Mouse (Mus musculus): ENCODE measurements around the gene Qpctl. TPM values are rescaled to one million over a fixed set of nuclear protein-coding genes. Genes with fewer than 3 reads are reported as not detected.
A peak's percentile ranks its signal among the peaks of the same experiment; 100 is the strongest.

Qpctl gene
- total RNA-seq, 2 experiments from 2014 or later = 2.3 to 2.5 TPM

DNA sequence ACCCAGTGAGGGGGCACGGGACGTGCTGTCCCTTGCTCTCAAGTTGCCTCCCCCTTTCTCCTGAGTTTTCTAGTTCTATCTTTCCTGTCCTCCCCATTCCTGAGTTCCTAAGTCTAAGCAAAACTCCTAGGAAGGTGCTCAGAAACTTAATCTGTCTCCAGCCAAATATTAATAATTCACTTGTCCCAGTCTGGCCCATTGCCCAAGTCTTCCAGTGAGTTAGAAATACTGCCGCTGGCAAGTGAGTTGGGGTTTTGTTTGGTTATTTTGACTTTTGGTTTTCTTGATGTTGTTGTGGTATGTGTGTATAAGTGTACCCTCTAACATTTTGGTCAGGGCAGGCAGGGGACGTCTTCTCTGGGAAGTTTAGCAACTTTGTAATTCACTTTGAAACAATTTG is 27.4 kb downstream of the Qpctl start:
- DNase-seq = no peak

DNA sequence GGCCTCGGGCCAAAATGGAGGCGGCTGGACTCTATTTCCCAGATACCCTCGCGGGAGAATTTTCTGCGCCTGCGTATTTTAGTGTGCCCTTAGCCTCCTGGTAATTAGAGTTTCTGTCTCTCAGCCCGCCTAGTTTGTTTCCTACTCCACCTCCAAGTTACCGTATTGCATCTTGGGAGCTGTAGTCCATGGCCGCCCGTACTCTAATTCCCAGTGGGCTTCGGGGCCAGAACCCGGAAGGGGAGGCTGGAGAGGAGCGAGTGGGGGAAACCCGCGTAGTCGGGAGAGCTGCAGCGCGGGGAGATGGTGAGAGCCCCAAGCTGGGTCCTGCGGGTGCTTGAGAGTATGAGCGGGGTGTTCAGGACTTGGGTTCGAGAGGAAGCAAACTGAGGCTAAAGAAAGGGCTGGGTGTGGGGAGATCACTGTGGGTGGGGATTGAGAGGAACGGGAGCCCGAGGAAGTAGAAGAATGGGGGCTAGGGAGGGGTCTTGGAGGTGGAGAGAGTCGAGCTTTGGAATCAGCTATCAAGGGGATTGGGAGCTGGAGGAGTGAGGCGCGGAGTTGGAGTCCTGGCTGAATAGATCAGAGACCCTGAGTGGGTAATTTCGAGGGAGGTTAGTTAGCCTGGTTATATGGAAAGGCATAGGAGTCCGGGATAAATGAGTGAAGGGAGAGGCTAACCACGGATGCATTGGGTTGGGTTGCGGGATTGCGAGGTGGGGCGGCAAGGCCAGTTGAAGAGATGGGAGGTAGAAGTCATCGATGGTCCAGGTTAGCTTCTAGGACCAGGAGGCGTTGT is 29.3 kb downstream of the Qpctl start, which contains the start of gene Fbxo46:
TSS of gene Fbxo46 (plus strand) at position 229 of the 799 bp plus-strand sequence.
- peak; percentile 95 for DNase-seq

DNA sequence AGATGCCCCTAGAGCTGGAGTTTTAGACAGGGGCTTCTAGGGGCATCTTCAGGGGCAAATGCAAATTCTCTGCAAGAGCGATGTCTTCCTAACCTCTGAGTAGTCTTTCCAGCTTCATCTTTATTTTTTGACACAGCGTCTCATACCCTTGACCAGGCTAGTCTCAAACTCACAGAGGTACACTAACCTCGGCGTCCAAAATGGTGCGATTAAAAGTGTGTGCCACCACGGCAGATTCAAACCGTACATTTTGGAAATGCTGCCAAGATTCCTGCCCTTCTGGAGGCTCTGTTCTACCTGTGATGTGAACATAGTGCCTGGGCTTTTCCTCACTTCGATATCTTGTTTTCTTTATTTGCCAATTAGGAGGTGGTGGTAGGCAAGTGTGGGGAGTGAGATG is 30.0 kb downstream of the Qpctl start:
- no peak for DNase-seq

DNA sequence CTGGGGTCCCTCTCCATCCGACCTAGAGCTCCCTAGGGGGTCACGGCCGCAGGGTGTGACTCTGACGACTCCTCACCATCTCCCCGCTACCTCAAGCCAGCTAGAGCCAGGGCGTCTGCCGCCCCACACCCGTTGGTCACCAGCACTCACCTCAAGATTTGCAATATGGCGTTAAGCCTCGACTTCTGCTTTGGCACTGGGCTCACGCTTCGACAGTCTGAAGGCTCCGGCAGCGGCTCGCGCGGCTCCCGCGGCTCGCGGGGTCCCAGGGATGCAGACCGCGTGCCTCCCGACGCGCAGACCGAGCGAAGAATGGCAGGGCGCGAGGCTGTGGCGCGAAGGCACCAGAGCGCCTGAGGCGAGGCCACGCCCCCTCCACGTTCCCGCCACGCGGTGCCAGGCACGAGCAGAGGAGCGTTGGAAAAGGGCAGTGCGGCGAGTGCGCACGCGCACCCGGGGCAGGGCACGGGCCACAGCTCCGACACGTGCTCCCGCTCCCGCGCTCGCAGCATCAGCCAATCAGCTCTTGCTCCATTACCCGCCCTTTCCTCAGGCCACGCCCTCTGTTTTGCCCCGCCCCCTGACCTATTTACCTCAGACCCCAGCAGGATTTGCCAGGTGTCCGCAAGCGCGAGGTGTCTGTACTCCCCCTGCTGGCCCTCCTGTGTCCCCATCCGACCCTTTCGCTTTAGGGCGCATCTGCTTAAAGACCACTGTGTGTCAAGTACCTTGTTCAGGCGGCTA is 30.9 kb downstream of the Qpctl start, which contains the start of gene Gm4969:
TSS of gene Gm4969 (minus strand) at position 341 of the 744 bp plus-strand sequence.
- peak; percentile 56 for DNase-seq

DNA sequence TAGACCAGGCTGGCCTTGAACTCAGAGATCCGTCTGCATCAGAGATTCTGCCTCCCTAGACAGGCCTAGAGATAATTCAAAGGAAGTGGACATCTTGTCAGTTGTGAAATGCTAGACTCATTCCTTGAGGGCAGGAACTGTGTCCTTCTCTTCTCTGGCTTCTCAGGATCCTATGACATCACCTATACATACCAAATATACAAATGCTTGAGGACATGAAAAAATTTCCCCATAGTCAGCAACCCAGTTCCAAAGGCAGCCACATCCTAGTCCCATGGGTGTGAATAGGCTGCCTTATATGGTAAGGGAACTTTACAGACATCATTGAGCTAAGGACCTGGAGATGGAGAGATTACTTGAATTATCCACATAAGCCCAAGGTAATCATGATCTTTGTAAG is 39.5 kb downstream of the Qpctl start:
- DNase-seq = no peak

DNA sequence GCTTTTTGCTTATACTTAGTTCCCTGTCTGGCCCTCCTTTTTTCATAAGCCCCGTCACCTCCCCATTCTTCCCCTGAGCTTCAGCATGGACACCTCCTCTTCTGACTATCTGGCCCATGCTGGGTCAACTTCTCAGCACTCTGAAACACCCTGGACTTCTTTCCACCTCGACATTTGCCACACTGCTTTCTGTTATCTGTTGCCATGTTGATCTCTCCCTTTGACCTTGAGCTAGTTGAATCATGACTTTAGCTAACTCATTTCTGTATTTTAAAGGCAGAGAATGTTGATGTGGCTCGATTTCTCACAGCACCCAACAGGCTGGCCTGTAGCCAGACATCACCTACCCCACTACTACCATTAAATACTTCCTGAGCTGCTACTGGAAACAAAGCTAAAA is 41.7 kb downstream of the Qpctl start:
- no peak for DNase-seq

DNA sequence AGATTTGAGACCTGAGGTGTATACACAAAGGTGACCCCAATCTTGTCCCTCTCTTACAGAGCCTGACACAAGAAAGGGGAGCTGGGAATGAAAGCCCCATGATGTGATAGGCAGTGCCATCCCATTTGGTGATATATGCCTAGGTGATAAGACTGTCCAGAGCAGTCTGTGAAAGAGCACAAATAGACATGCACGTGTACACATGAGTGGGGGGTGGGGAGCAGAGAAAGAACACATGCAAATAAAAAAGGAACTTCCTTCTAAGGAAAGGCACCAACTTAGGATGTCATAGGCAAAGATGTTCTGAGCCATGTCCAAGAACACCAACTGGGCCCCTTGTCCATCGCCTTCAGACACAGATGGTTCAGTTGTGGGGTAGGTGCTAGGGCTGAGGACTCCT is 44.6 kb downstream of the Qpctl start:
- no peak for DNase-seq

DNA sequence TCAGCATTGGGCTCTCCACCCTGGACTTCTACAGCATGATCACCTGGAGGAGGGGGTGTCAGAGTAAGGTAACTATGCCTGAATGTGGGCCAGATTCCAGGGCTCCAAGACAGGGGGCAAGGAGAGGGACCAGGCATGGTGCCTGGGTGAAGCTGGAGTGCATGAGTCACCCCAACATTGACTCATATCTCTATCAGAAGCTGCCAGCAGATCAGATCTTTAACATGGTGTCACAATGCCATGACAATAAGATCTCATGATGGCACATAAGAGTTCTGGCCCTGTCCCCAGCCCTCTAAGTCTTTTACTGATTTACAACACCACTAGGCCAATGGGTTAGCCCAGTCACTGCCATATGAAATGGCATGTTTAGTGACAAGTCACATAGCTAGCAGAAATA is 45.4 kb downstream of the Qpctl start:
- DNase-seq = no peak

DNA sequence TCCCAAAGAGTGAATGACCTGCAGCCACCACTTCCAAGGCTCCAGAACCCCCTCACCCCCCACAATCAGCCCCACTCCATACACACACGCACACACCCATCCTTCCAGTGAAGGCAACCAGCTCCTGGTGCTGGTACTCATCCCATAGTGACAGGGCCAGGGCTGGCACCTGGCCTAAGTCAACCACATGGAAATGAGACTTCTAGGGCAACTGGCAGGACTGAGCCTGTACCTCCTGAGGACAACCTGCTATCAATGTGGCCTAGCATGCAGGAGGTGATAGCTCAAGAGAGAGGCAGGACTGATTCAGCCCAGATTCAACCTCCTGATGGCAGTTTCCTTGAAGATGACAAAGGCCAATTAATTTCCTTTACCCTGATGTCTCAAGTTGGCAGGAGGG is 48.8 kb downstream of the Qpctl start:
- peak; percentile 4 for DNase-seq

DNA sequence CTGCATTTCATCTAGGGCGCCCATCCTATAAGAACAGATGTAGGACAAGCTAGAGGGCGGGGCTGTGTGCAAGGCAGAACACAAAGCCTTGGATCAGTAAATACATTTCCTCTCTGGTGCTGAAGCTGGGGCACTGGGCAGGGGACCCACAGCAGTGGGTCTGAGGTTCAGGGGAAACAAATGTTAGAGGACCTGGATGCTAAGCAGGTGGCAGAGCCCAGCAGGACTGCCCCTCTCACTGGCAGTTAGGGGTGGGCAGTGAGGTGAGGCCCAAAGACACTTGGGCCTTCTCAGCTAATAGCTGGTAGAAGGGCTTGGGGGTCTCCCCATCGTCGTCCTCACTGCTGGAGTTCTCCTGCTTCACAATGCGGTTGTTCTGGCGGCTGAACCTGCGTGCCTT is 50.3 kb downstream of the Qpctl start:
- no peak for DNase-seq

DNA sequence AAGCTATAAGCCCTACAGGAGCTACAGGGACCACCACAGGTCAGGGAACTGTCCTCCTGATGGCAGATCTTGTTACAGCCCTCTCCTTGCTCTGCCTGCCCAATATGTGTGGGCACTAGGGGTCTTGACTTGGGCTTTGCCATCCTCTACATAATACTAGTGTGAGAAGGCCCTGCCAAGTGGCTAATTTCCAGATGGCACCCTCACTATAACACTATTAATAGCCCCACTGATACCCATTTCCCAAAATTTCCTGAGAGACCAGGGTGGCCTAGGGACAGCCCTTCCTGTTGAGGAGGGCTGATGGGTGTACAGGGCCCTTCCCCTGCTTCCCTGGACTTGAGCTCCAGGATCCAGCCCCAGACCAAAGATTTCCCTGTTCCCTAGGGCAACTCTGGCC is 51.2 kb downstream of the Qpctl start:
- no peak for DNase-seq

DNA sequence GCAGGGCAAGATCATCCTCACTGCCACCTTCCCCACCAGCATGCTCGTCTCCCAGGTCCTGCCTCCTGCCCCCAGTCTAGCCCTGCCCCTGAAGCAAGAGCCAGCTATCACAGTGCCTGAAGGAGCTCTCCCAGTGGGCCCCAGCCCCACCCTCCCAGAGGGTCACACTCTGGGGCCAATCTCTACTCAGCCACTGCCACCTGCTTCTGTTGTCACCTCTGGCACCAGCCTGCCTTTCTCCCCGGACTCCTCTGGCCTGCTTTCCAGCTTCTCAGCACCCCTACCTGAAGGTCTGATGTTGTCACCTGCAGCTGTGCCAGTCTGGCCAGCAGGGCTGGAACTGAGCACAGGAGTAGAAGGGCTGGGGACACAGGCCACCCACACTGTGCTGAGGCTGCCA is 51.9 kb downstream of the Qpctl start:
- no peak for DNase-seq

DNA sequence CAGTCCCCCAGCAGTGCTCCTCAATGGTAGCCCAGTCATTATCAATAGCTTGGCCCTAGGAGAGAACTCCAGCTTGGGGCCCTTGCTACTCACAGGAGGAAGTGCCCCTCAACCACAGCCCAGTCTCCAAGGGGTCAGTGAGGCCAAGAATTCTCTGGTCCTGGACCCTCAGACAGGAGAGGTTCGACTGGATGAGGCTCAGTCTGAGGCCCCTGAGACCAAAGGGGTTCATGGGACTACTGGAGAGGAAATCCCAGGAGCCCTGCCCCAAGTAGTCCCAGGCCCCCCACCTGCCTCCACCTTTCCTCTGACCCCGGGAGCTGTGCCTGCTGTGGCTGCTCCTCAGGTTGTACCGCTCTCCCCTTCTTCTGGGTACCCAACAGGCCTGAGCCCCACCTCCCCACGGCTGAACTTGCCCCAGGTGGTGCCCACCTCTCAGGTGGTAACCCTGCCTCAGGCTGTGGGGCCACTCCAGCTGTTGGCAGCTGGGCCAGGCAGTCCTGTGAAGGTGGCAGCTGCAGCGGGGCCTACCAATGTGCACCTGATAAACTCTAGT is 52.6 kb downstream of the Qpctl start:
- no peak for DNase-seq

DNA sequence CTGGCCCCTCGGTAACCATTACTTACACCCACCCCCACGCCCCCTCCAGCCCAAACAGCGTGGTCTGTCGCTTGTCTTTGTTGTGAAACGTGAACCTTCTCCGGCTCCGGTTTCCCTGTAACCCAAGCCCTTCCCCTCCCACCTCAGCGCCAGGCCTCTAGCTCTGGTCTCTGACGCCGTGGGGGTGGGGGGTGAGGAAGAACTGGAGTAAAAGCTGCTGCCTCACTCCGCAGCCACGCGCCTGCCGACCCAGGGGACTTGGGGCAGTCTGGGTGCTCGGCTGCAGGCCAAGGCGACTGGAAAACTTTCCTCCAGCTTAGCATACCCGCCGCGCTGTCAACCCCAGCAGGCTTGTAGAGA is 53.4 kb downstream of the Qpctl start:
- DNase-seq = peak; percentile 66

DNA sequence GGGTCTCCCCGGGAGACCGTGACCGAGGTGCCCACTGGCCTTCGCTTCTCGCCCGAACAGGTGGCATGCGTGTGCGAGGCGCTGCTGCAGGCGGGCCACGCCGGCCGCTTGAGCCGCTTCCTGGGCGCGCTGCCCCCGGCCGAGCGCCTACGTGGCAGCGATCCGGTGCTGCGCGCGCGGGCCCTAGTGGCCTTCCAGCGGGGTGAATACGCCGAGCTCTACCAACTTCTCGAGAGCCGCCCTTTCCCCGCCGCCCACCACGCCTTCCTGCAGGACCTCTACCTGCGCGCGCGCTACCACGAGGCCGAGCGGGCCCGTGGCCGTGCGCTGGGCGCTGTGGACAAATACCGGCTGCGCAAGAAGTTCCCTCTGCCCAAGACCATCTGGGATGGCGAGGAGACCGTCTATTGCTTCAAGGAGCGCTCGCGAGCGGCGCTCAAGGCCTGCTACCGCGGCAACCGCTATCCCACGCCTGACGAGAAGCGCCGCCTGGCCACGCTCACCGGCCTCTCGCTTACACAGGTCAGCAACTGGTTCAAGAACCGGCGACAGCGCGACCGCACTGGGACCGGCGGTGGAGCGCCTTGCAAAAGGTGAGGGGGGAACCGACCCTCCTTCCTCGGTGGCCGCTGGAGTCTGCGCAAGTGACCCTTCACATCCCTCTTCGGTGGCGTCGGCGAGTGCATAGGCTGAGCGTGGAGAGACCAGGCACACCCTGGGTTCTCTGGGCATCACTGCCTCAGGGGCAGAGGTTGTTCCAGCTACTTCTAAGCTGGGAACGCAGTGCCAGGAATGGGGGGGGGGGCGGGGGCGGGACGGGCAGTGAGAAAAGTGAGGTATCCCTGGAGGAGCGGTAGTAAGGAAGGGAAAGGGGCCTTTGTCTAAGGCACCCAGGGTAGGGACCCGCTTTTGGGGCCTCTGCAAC is 54.0 kb downstream of the Qpctl start:
- peak; percentile 69 for DNase-seq

DNA sequence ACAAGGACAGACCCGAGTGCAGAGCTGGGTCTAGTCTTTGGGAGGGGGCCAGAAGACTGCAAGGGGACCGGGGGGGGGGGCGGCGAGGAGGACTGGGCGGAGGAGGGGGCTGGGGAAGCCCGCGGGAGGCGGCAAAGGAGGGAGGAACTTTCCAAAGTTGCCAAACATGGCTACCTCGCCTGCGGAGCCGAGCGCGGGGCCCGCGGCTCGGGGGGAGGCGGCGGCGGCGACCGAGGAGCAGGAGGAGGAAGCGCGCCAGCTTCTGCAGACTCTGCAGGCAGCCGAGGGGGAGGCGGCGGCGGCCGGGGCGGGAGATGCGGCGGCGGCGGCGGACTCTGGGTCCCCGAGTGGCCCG is 54.6 kb downstream of the Qpctl start, which contains the start of gene Six5:
TSS of gene Six5 (plus strand) at position 124 of the 355 bp plus-strand sequence.
- no peak for DNase-seq

DNA sequence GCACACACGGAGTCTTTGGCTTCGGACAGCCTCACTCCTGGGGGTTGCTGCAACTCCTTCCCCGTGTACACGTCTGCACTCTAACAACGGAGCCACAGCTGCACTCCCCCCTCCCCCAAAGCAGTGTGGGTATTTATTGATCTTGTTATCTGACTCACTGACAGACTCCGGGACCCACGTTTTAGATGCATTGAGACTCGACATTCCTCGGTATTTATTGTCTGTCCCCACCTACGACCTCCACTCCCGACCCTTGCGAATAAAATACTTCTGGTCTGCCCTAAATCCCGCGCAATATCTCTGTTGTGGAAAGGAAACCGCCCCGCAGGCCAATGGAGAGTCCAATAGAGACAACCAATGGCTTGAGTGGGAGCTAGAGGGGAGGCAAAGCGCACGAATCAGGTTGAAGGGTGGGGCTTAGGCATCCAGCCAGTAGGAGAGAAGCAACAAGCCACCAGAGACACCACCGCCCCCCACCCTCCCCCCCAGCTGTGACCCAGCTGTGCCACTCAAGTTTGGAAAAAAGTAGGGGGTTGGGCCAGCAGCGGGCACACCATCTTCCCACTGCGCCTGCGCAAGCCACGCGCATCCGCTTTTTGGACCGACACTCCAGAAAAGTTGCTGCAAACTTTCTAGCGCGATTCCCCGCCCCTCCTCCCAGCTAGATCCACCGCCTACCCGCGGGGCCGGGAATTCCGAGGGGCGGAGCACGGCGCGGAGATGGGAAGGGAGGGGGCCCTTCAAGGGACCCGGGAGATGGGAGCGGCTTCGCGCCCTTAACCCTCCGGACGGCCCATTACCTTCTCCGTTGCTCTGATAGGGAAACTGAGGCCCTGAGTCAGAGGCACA is 55.3 kb downstream of the Qpctl start:
- peak; percentile 96 for DNase-seq

DNA sequence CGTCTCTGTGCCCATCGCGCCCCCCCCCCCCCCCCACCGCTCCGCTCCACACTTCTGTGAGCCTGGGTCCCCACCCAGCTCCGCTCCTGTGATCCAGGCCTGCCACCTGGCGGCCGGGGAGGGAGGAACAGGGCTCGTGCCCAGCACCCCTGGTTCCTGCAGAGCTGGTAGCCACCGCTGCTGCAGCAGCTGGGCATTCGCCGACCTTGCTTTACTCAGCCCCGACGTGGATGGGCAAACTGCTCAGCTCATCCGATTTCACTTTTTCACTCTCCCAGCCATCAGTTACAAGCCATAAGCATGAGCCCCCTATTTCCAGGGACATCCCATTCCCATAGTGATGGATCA is 55.9 kb downstream of the Qpctl start:
- peak; percentile 85 for DNase-seq

DNA sequence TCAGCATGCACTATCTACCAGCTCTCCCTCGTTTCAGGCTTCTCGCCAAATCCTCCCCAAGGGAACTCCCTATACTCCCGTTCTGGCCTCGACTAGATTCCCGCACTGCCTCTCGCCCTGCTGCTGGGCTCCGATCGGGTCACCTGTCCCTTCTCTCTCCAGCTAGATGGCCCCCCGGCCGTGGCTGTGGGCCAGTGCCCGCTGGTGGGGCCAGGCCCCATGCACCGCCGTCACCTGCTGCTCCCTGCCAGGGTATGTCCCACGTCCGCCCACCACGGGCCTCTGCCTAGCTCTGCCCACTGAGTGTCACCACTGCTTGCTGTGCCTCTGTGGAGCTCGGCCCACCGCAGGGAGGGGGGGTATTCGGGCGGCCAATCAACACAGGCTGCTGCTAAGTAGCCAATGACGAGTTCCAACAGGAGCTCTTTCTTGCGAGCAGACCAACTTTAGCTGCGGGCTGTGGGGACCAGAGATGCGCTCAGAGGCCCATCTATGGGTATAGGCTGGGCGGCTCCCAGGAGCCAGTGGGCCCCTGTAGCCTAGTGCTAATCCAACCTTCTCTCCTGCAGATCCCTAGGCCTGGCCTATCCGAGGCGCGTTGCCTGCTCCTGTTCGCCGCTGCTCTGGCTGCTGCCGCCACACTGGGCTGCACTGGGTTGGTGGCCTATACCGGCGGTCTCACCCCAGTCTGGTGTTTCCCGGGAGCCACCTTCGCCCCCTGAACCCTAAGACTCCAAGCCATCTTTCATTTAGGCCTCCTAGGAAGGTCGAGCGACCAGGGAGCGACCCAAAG is 56.5 kb downstream of the Qpctl start:
- peak; percentile 71 for DNase-seq

DNA sequence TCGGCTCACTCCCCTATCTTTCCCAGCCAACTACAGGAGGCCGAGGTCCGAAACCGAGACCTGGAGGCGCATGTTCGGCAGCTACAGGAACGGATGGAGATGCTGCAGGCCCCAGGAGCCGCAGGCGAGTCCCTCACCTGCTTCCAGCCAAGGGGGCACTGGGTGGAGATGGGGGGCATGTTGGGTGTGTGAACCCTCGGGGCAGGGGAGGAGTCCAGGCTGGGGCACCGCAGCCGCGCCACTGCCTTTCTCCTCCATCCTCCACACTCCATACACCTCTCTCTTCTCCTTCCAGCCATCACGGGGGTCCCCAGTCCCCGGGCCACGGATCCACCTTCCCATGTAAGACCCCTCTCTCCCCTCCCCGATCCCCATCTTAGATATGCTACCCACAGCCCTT is 57.2 kb downstream of the Qpctl start:
- DNase-seq = no peak

All from gastrocnemius, postnatal 25 days (tissue).